Mouse (Mus musculus) kidney, postnatal 0 days (tissue): ENCODE measurements around the gene Tmem231. TPM values are rescaled to one million over a fixed set of nuclear protein-coding genes. Genes with fewer than 3 reads are reported as not detected.

Source experiments
- ATAC-seq: fragments of 200-750 bp; cut with Nextera tagmentation; replicated peaks from 2 replicates; pipeline ENCODE4 v1.8.0; 2017; ENCODE audit warnings: low read depth, moderate number of reproducible peaks, moderate TSS enrichment, moderate library complexity; ENCODE audit not compliant: low FRiP score
- DNase-seq: peaks from one replicate; pipeline ENCODE4 v3.0.0-alpha.2; 2016; ENCODE audit warnings: low spot score
- H3K27ac ChIP-seq: fragments of 300-500 bp; sonication (generic); 2 replicates; pipeline ENCODE4 v1.5.1; 2014; ENCODE audit warnings: mild to moderate bottlenecking
- H3K27me3 ChIP-seq: fragments of 300-500 bp; sonication (generic); 2 replicates; pipeline ENCODE4 v1.6.1; 2014; ENCODE audit warnings: low read length, mixed read lengths; ENCODE audit not compliant: insufficient read depth
- H3K36me3 ChIP-seq: fragments of 300-500 bp; sonication (generic); 2 replicates; pipeline ENCODE4 v1.6.1; 2014; ENCODE audit warnings: low read length, mixed read lengths; ENCODE audit not compliant: insufficient read depth
- H3K4me1 ChIP-seq: fragments of 300-500 bp; sonication (generic); replicated peaks from 2 replicates; pipeline ENCODE4 v1.6.1; 2014; ENCODE audit warnings: antibody characterized with exemption, low read length, mixed read lengths; ENCODE audit not compliant: insufficient read depth
- H3K4me2 ChIP-seq: fragments of 300-500 bp; sonication (generic); 2 replicates; pipeline ENCODE4 v1.6.1; 2014; ENCODE audit warnings: mild to moderate bottlenecking, low read length, moderate library complexity, mixed read lengths
- H3K4me3 ChIP-seq: fragments of 300-500 bp; sonication (generic); replicated peaks from 2 replicates; pipeline ENCODE4 v1.5.1; 2014; ENCODE audit warnings: low read depth, low read length
- H3K9ac ChIP-seq: fragments of 300-500 bp; sonication (generic); 2 replicates; pipeline ENCODE4 v1.6.1; 2014; ENCODE audit warnings: low read depth, low read length
- H3K9me3 ChIP-seq: fragments of 300-500 bp; sonication (generic); replicated peaks from 2 replicates; pipeline ENCODE4 v1.6.1; 2016; ENCODE audit warnings: low read length, inconsistent platforms, mixed read lengths
- CTCF ChIP-seq: IDR thresholded peaks from 2 replicates; pipeline ENCODE4 v1.5.1; 2016; ENCODE audit warnings: antibody characterized with exemption, low read depth, mild to moderate bottlenecking, moderate library complexity
- WGBS: fragments of 180-500 bp; shearing (Covaris S2); extraction: QIAGEN DNeasy Blood & Tissue Kit; methylation state at CpG from one replicate; pipeline ENCODE4 v1.1.7; 2014; 5-methylcytosine and 5-hydroxymethylcytosine counted together
- polyA plus RNA-seq: library from polyadenylated mRNA; unstranded; fragments of >200 nt; fragmentation: Nextera tagmentation; extraction: Ambion mirVana; gene quantifications from 2 replicates; pipeline ENCODE4 v1.2.1, GENCODE M21; 2015

Tmem231 gene
- polyA plus RNA-seq, 1 experiment from 2014 or later, result 17.3 TPM

DNA sequence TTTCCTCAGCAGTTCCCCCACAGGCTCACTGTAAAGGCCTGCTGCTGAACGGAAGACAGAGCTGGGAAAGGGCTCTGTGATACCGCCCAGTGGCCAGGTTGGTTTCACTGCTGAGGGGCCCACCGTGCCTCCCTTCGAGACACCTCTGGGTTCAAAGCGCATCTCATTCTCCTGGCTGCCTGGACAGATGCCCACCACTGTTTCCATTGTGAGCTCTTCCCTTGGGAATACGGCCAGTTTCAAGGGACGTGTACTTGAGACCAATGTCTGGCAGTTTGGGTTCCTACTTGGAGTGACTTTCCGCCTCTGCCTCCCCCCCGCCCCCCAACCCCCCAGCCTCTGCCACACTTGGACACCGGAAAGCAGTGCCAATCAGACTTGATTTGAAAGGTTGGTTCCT, 29.4 kb upstream of the Tmem231 start:
- H3K27me3 ChIP-seq, result no peaks in the 10 kb centered on the region
- WGBS, result 82% methylated on average over 10 of the region's 10 CpGs
- ATAC-seq (no peak), DNase-seq (no peak)
- no peak overlapping the region for H3K9ac ChIP-seq
- H3K27ac ChIP-seq, result no peak overlapping the region
- 0 out of 2 replicates have a peak, but pooled peaks cover 2% of the 10 kb centered on the region for H3K36me3 ChIP-seq
- no peak overlapping the region for H3K4me3 ChIP-seq
- H3K4me1 ChIP-seq, result no peaks in the 10 kb centered on the region
- no peak overlapping the region for H3K4me2 ChIP-seq
- no peaks in the 10 kb centered on the region for H3K9me3 ChIP-seq
- TF ChIP-seq CTCF, result no peak

DNA sequence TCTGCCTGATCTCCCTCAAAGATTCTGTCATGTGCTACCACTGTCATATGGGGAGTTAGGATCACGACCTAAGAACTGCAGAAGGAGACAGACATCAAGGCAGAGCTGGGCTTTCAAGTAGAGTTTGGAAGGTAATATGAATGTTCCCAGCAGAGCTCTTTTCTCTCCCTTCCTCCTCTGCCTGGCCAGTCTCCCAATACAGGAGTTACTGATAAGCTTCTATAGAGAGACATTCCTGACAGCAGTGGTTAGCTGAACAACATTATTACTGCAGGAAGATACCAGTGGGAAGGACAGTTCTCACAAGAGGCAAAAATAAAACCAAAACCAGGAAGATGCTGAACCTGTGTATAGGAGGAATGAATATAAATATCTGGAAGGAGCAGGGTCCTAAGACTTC, 28.9 kb upstream of the Tmem231 start:
- H3K27me3 ChIP-seq, result no peaks in the 10 kb centered on the region
- H3K9ac ChIP-seq, result no peak overlapping the region
- DNase-seq (no peak), ATAC-seq (no peak)
- no peak overlapping the region for H3K4me3 ChIP-seq
- TF ChIP-seq CTCF, result no peak
- 68% methylated on average over 1 of the region's 1 CpGs for WGBS
- no peak overlapping the region for H3K4me2 ChIP-seq
- H3K36me3 ChIP-seq, result 0 out of 2 replicates have a peak, but pooled peaks cover 5% of the 10 kb centered on the region
- H3K4me1 ChIP-seq, result no peaks in the 10 kb centered on the region
- no peaks in the 10 kb centered on the region for H3K9me3 ChIP-seq
- H3K27ac ChIP-seq, result no peak overlapping the region

DNA sequence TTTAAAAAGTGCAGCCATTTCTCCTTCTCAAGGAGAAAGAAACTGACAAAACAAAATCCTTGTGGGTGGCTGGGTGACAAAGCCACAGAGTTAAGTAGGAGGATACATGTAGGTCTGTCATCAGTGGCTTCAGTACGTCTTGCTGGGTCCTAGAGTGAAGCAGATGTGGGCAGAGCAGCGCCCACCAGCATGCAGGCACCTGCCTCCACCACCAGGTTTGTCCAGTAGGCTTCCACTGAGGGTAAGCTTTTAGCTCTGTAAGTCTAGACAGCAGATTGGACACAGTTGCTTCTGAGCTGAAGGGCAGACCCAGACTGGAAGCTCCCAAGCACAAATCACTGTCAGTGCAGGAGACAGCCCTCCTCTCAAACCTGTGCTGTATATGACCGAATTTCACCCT, 27.6 kb upstream of the Tmem231 start:
- Histone ChIP-seq H3K27me3 (no peaks in the 10 kb centered on the region), H3K4me3 (no peak overlapping the region), H3K9me3 (no peaks in the 10 kb centered on the region), H3K27ac (no peak overlapping the region), H3K36me3 (peaks cover 17% of the 10 kb centered on the region; the same call in 1 of the 2 replicates), H3K9ac (no peak overlapping the region), H3K4me1 (no peaks in the 10 kb centered on the region), H3K4me2 (no peak overlapping the region)
- no peak; the same call in 1 of the 2 replicates for TF ChIP-seq CTCF
- DNase-seq, result peak; percentile 10
- WGBS, result 60% methylated on average over 3 of the region's 3 CpGs
- 0 out of 2 replicates have a peak, but pooled peaks have one; percentile 38 for ATAC-seq

GRCm38 (mm10) chr8:111960591-111961321, 27.1 kb upstream of the Tmem231 start:
- TF ChIP-seq CTCF, result no peak
- ATAC-seq, result no peak
- H3K9me3 ChIP-seq, result no peaks in the 10 kb centered on the region
- H3K4me2 ChIP-seq, result no peak overlapping the region
- H3K27ac ChIP-seq, result no peak overlapping the region
- H3K27me3 ChIP-seq, result no peaks in the 10 kb centered on the region
- WGBS, result 77% methylated on average over 15 of the region's 15 CpGs
- peaks cover 22% of the 10 kb centered on the region; the same call in 1 of the 2 replicates for H3K36me3 ChIP-seq
- H3K4me3 ChIP-seq, result no peak overlapping the region
- H3K9ac ChIP-seq, result no peak overlapping the region
- no peaks in the 10 kb centered on the region for H3K4me1 ChIP-seq
- no peak for DNase-seq

- WGBS, result 91% methylated on average over 2 of the region's 2 CpGs
- TF ChIP-seq CTCF, result no peak
Observed at GRCm38 (mm10) chr8:111957231-111957630, 23.6 kb upstream of the Tmem231 start.

GRCm38 (mm10) chr8:111955879-111956278, 22.2 kb upstream of the Tmem231 start:
- Histone ChIP-seq H3K4me1 (no peaks in the 10 kb centered on the region), H3K27ac (no peak overlapping the region), H3K36me3 (peaks cover 25% of the 10 kb centered on the region; the same call in 1 of the 2 replicates), H3K4me2 (no peak overlapping the region), H3K9me3 (no peaks in the 10 kb centered on the region), H3K9ac (no peak overlapping the region), H3K4me3 (no peak overlapping the region), H3K27me3 (no peaks in the 10 kb centered on the region)
- no peak for ATAC-seq
- no peak for DNase-seq
- TF ChIP-seq CTCF, result no peak
- 82% methylated on average over 5 of the region's 5 CpGs for WGBS

More at GRCm38 (mm10) chr8:111957231-111957630, 23.6 kb upstream of the Tmem231 start:
- no peak overlapping the region for H3K4me3 ChIP-seq
- H3K36me3 ChIP-seq, result peaks cover 25% of the 10 kb centered on the region; the same call in 1 of the 2 replicates
- H3K27me3 ChIP-seq, result no peaks in the 10 kb centered on the region
- H3K4me1 ChIP-seq, result no peaks in the 10 kb centered on the region
- ATAC-seq (no peak), DNase-seq (no peak)
- no peak overlapping the region for H3K27ac ChIP-seq
- H3K4me2 ChIP-seq, result no peak overlapping the region
- H3K9me3 ChIP-seq, result no peaks in the 10 kb centered on the region
- no peak overlapping the region for H3K9ac ChIP-seq
